9 mouse cellular contexts compared by ENCODE assay signal in genomic region chr2:157075226-157075625, GRCm38 (mm10). TPM values are rescaled to one million over a fixed set of nuclear protein-coding genes. Genes with fewer than 3 reads are reported as not detected.
A peak's percentile ranks its signal among the peaks of the same experiment; 100 is the strongest.
DNase-seq lines count a peak whose midpoint lies in the region; ATAC-seq lines count a peak whose summit lies in the region.
"Had no signal": no experiment of that assay in that cellular context is flagged by ENCODE, and none has a peak within 500 bp of the region (broad histone marks: within the 10 kb centered on the region; RNA-seq: fewer than 3 reads in every experiment).

No protein-coding gene starts in this region.

- H3K27ac ChIP-seq in kidney, embryonic 16.5 days (ENCODE audit: low read length): peak overlapping the region; percentile 72
- H3K27ac ChIP-seq in forebrain, embryonic 15.5 days (replicated peaks): peak overlapping the region; percentile 41; the same call in 1 of the 2 replicates
- peak overlapping the region; percentile 27; the same call in 1 of the 2 replicates for H3K27ac ChIP-seq in intestine, embryonic 15.5 days
- H3K27ac ChIP-seq in neural tube, embryonic 13.5 days (replicated peaks): no peak overlapping the region

- no peak for ATAC-seq in kidney, embryonic 16.5 days (ENCODE audit: low FRiP score, low TSS enrichment)
- ATAC-seq in forebrain, embryonic 15.5 days (replicated peaks): no peak
- ATAC-seq in intestine, embryonic 15.5 days: no peak
- no peak for ATAC-seq in neural tube, embryonic 13.5 days (ENCODE audit: low read depth)

- H3K9ac ChIP-seq in kidney, embryonic 16.5 days (replicated peaks; ENCODE audit: low read length): peak overlapping the region; percentile 51; the same call in 1 of the 2 replicates
- H3K9ac ChIP-seq in forebrain, embryonic 15.5 days (replicated peaks): 0 out of 2 replicates have a peak overlapping the region, but pooled peaks have one; percentile 17
- H3K9ac ChIP-seq in intestine, embryonic 15.5 days: no peak overlapping the region
- H3K9ac ChIP-seq in neural tube, embryonic 13.5 days: peak overlapping the region; percentile 100

- peak overlapping the region; percentile 93 for H3K4me2 ChIP-seq in kidney, embryonic 16.5 days (replicated peaks; ENCODE audit: low read depth, low read length)
- H3K4me2 ChIP-seq in forebrain, embryonic 15.5 days (replicated peaks): peak overlapping the region; percentile 92
- peak overlapping the region; percentile 85 for H3K4me2 ChIP-seq in intestine, embryonic 15.5 days (replicated peaks)
- peak overlapping the region; percentile 100 for H3K4me2 ChIP-seq in neural tube, embryonic 13.5 days

- H3K4me3 ChIP-seq in kidney, embryonic 16.5 days (ENCODE audit: low read length): no peak overlapping the region
- H3K4me3 ChIP-seq in forebrain, embryonic 15.5 days: peak overlapping the region; percentile 68
- no peak overlapping the region for H3K4me3 ChIP-seq in intestine, embryonic 15.5 days (replicated peaks)
- H3K4me3 ChIP-seq in neural tube, embryonic 13.5 days: peak overlapping the region; percentile 98
- H3K4me3 ChIP-seq: erythroblast, embryonic 14.5 days had no signal

- H3K4me1 ChIP-seq in kidney, embryonic 16.5 days (ENCODE audit: insufficient read depth, low read length): peaks cover 79% of the 10 kb centered on the region
- H3K4me1 ChIP-seq in forebrain, embryonic 15.5 days: peaks cover 79% of the 10 kb centered on the region
- peaks cover 75% of the 10 kb centered on the region for H3K4me1 ChIP-seq in intestine, embryonic 15.5 days (replicated peaks)
- H3K4me1 ChIP-seq in neural tube, embryonic 13.5 days (replicated peaks): peaks cover 83% of the 10 kb centered on the region

- WGBS in kidney, embryonic 16.5 days: 58% methylated on average over 3 of the region's 3 CpGs
- WGBS in forebrain, embryonic 15.5 days: 97% methylated on average over 3 of the region's 3 CpGs
- WGBS in intestine, embryonic 15.5 days: 77% methylated on average over 3 of the region's 3 CpGs
- 91% methylated on average over 3 of the region's 3 CpGs for WGBS in neural tube, embryonic 13.5 days

- no peak for DNase-seq in kidney, postnatal 4 days
- no peak for DNase-seq in spleen, postnatal 14 days (ENCODE audit: low spot score in 2 of 2)
- no peak for DNase-seq in thymus, postnatal 36 days
- DNase-seq: retina, postnatal 1 day had no signal

- H3K36me3 ChIP-seq in kidney, embryonic 16.5 days (ENCODE audit: insufficient read depth, low read length): peaks cover 12% of the 10 kb centered on the region; the same call in 1 of the 2 replicates
- H3K36me3 ChIP-seq in forebrain, embryonic 15.5 days: peaks cover 8% of the 10 kb centered on the region
- no peaks in the 10 kb centered on the region for H3K36me3 ChIP-seq in intestine, embryonic 15.5 days
- H3K36me3 ChIP-seq in neural tube, embryonic 13.5 days: peaks cover 13% of the 10 kb centered on the region; the same call in 1 of the 2 replicates

- H3K9me3 ChIP-seq in kidney, embryonic 16.5 days (ENCODE audit: low read length): no peaks in the 10 kb centered on the region
- H3K9me3 ChIP-seq in forebrain, embryonic 15.5 days: no peaks in the 10 kb centered on the region
- H3K9me3 ChIP-seq in intestine, embryonic 15.5 days: no peaks in the 10 kb centered on the region
- H3K9me3 ChIP-seq in neural tube, embryonic 13.5 days: no peaks in the 10 kb centered on the region

- H3K27me3 ChIP-seq in kidney, embryonic 16.5 days (ENCODE audit: insufficient read depth, low read length): no peaks in the 10 kb centered on the region
- no peaks in the 10 kb centered on the region for H3K27me3 ChIP-seq in forebrain, embryonic 15.5 days
- no peaks in the 10 kb centered on the region for H3K27me3 ChIP-seq in intestine, embryonic 15.5 days (replicated peaks)
- H3K27me3 ChIP-seq in neural tube, embryonic 13.5 days: no peaks in the 10 kb centered on the region

RNA-seq across cellular contexts. Expression of gene Soga1, which starts 3.8 kb away (rescaled TPM):
- 2.5 and 3.6 TPM in 2 replicates for polyA plus RNA-seq in kidney, embryonic 16.5 days (2015; fragmentation: Nextera tagmentation; extraction: Ambion mirVana)
- 5.7 and 8.2 TPM in 2 replicates for polyA plus RNA-seq in forebrain, embryonic 15.5 days (2015; fragmentation: Nextera tagmentation; extraction: Ambion mirVana)
- 2.0 and 2.3 TPM in 2 replicates for polyA plus RNA-seq in intestine, embryonic 15.5 days (2015; fragmentation: Nextera tagmentation; extraction: Ambion mirVana)
- 4.5 and 5.9 TPM in 2 replicates for polyA plus RNA-seq in neural tube, embryonic 13.5 days (2015; fragmentation: Nextera tagmentation; extraction: Ambion mirVana)

RNA-seq across cellular contexts. Expression of gene Tldc2, which starts 11.6 kb away (rescaled TPM):
- 0.53 and 0.71 TPM in 2 replicates for polyA plus RNA-seq in kidney, embryonic 16.5 days (2015; fragmentation: Nextera tagmentation; extraction: Ambion mirVana)
- not detected in 2 replicates for polyA plus RNA-seq in forebrain, embryonic 15.5 days (2015; fragmentation: Nextera tagmentation; extraction: Ambion mirVana)
- not detected in 2 replicates for polyA plus RNA-seq in intestine, embryonic 15.5 days (2015; fragmentation: Nextera tagmentation; extraction: Ambion mirVana)
- not detected in 2 replicates for polyA plus RNA-seq in neural tube, embryonic 13.5 days (2015; fragmentation: Nextera tagmentation; extraction: Ambion mirVana)
- polyA plus RNA-seq: erythroblast, embryonic 14.5 days had no signal

RNA-seq across cellular contexts. Expression of gene Samhd1, which starts 59.8 kb away (rescaled TPM):
- polyA plus RNA-seq in kidney, embryonic 16.5 days (2015; fragmentation: Nextera tagmentation; extraction: Ambion mirVana): 25.9 and 27.1 TPM in 2 replicates
- 12.3 and 12.6 TPM in 2 replicates for polyA plus RNA-seq in forebrain, embryonic 15.5 days (2015; fragmentation: Nextera tagmentation; extraction: Ambion mirVana)
- polyA plus RNA-seq in intestine, embryonic 15.5 days (2015; fragmentation: Nextera tagmentation; extraction: Ambion mirVana): 23.5 and 23.7 TPM in 2 replicates
- 12.0 and 12.9 TPM in 2 replicates for polyA plus RNA-seq in neural tube, embryonic 13.5 days (2015; fragmentation: Nextera tagmentation; extraction: Ambion mirVana)

Comparison
In these comparisons a context has a peak if more than half of its experiments do, and no peak if none do; other contexts are left out.
1. H3K4me3 ChIP-seq: peak in forebrain, embryonic 15.5 days (single experiment) and neural tube, embryonic 13.5 days (single experiment); none in kidney, embryonic 16.5 days (single experiment) and intestine, embryonic 15.5 days (single experiment).
2. Peak in every context shown above with its lines, with median percentiles within 50 percentile points of each other: H3K4me2 ChIP-seq.